Mouse (Mus musculus): ENCODE results near the gene Ntrk2. TPM values are rescaled to one million over a fixed set of nuclear protein-coding genes. Genes with fewer than 3 reads are reported as not detected.

The Ntrk2 gene
- polyA plus RNA-seq, 1 experiment from 2014 or later: 35.8 TPM

- H3K4me3 ChIP-seq (ENCODE audit: low read depth, low read length): no peak overlapping the region
- H3K9me3 ChIP-seq (ENCODE audit: control insufficient read depth, low read length): no peaks in the 10 kb centered on the region
- no peaks in the 10 kb centered on the region for H3K27me3 ChIP-seq (ENCODE audit: control insufficient read depth, insufficient read depth, low read length)
- 91% methylated on average over 6 of the region's 6 CpGs for WGBS
- H3K4me2 ChIP-seq: no peak overlapping the region
- no peaks in the 10 kb centered on the region for H3K4me1 ChIP-seq (ENCODE audit: control insufficient read depth, insufficient read depth, low read length)
- H3K27ac ChIP-seq (ENCODE audit: low read depth, low read length): no peak overlapping the region
- DNase-seq (ENCODE audit: low spot score, missing footprints) (no peak), ATAC-seq (ENCODE audit: low FRiP score) (no peak)
- no peak overlapping the region for H3K9ac ChIP-seq (ENCODE audit: low read length)
- H3K36me3 ChIP-seq (ENCODE audit: control insufficient read depth, insufficient read depth, low read length): no peaks in the 10 kb centered on the region
These were observed 154.0 kb downstream of the Ntrk2 start for GRCm38 (mm10) chr13:58960321-58960720.

GRCm38 (mm10) chr13:58964701-58965359 lies 158.5 kb downstream of the Ntrk2 start:
- Histone ChIP-seq H3K4me2 (no peak overlapping the region), H3K27me3 (ENCODE audit: control insufficient read depth, insufficient read depth, low read length) (no peaks in the 10 kb centered on the region), H3K9me3 (ENCODE audit: control insufficient read depth, low read length) (no peaks in the 10 kb centered on the region), H3K9ac (ENCODE audit: low read length) (no peak overlapping the region), H3K4me3 (ENCODE audit: low read depth, low read length) (no peak overlapping the region), H3K36me3 (ENCODE audit: control insufficient read depth, insufficient read depth, low read length) (no peaks in the 10 kb centered on the region), H3K4me1 (ENCODE audit: control insufficient read depth, insufficient read depth, low read length) (no peaks in the 10 kb centered on the region), H3K27ac (ENCODE audit: low read depth, low read length) (no peak overlapping the region; the same call in 1 of the 2 replicates)
- WGBS: 65% methylated on average over 12 of the region's 12 CpGs
- peak; percentile 57 for ATAC-seq (ENCODE audit: low FRiP score)
- DNase-seq (ENCODE audit: low spot score, missing footprints): peak; percentile 70

GRCm38 (mm10) chr13:58965826-58966225 lies 159.5 kb downstream of the Ntrk2 start:
- no peak overlapping the region for H3K9ac ChIP-seq (ENCODE audit: low read length)
- ATAC-seq (ENCODE audit: low FRiP score): no peak
- H3K27me3 ChIP-seq (ENCODE audit: control insufficient read depth, insufficient read depth, low read length): no peaks in the 10 kb centered on the region
- no peak overlapping the region for H3K4me2 ChIP-seq
- DNase-seq (ENCODE audit: low spot score, missing footprints): no peak
- H3K36me3 ChIP-seq (ENCODE audit: control insufficient read depth, insufficient read depth, low read length): no peaks in the 10 kb centered on the region
- no peaks in the 10 kb centered on the region for H3K4me1 ChIP-seq (ENCODE audit: control insufficient read depth, insufficient read depth, low read length)
- no peak overlapping the region for H3K27ac ChIP-seq (ENCODE audit: low read depth, low read length)
- no peak overlapping the region for H3K4me3 ChIP-seq (ENCODE audit: low read depth, low read length)
- 97% methylated on average over 3 of the region's 3 CpGs for WGBS
- no peaks in the 10 kb centered on the region for H3K9me3 ChIP-seq (ENCODE audit: control insufficient read depth, low read length)

- ATAC-seq (ENCODE audit: low FRiP score) (no peak), DNase-seq (ENCODE audit: low spot score, missing footprints) (no peak)
- Histone ChIP-seq H3K9ac (ENCODE audit: low read length) (no peak overlapping the region), H3K4me3 (ENCODE audit: low read depth, low read length) (no peak overlapping the region), H3K9me3 (ENCODE audit: control insufficient read depth, low read length) (no peaks in the 10 kb centered on the region), H3K4me2 (no peak overlapping the region), H3K27ac (ENCODE audit: low read depth, low read length) (no peak overlapping the region), H3K27me3 (ENCODE audit: control insufficient read depth, insufficient read depth, low read length) (no peaks in the 10 kb centered on the region), H3K4me1 (ENCODE audit: control insufficient read depth, insufficient read depth, low read length) (no peaks in the 10 kb centered on the region), H3K36me3 (ENCODE audit: control insufficient read depth, insufficient read depth, low read length) (no peaks in the 10 kb centered on the region)
- 86% methylated on average over 3 of the region's 3 CpGs for WGBS
These were observed 160.1 kb downstream of the Ntrk2 start for GRCm38 (mm10) chr13:58966466-58966865.

GRCm38 (mm10) chr13:58968168-58968567 lies 161.8 kb downstream of the Ntrk2 start:
- H3K4me2 ChIP-seq: no peak overlapping the region
- H3K9ac ChIP-seq (ENCODE audit: low read length): no peak overlapping the region
- no peak overlapping the region for H3K27ac ChIP-seq (ENCODE audit: low read depth, low read length)
- DNase-seq (ENCODE audit: low spot score, missing footprints) (no peak), ATAC-seq (ENCODE audit: low FRiP score) (no peak)
- H3K4me1 ChIP-seq (ENCODE audit: control insufficient read depth, insufficient read depth, low read length): no peaks in the 10 kb centered on the region
- no peak overlapping the region for H3K4me3 ChIP-seq (ENCODE audit: low read depth, low read length)
- H3K36me3 ChIP-seq (ENCODE audit: control insufficient read depth, insufficient read depth, low read length): no peaks in the 10 kb centered on the region
- 82% methylated on average over 5 of the region's 5 CpGs for WGBS
- H3K27me3 ChIP-seq (ENCODE audit: control insufficient read depth, insufficient read depth, low read length): no peaks in the 10 kb centered on the region
- H3K9me3 ChIP-seq (ENCODE audit: control insufficient read depth, low read length): no peaks in the 10 kb centered on the region

- H3K9ac ChIP-seq (ENCODE audit: low read length): no peak overlapping the region
- 24% methylated on average over 5 of the region's 5 CpGs for WGBS
- no peak for DNase-seq (ENCODE audit: low spot score, missing footprints)
These were observed 165.1 kb downstream of the Ntrk2 start for GRCm38 (mm10) chr13:58971449-58971903.

GRCm38 (mm10) chr13:58972511-58972910 lies 166.1 kb downstream of the Ntrk2 start:
- no peak for DNase-seq (ENCODE audit: low spot score, missing footprints)
- Histone ChIP-seq H3K9ac (ENCODE audit: low read length) (no peak overlapping the region), H3K27me3 (ENCODE audit: control insufficient read depth, insufficient read depth, low read length) (no peaks in the 10 kb centered on the region), H3K36me3 (ENCODE audit: control insufficient read depth, insufficient read depth, low read length) (no peaks in the 10 kb centered on the region), H3K9me3 (ENCODE audit: control insufficient read depth, low read length) (no peaks in the 10 kb centered on the region), H3K4me2 (no peak overlapping the region), H3K4me3 (ENCODE audit: low read depth, low read length) (no peak overlapping the region), H3K4me1 (ENCODE audit: control insufficient read depth, insufficient read depth, low read length) (no peaks in the 10 kb centered on the region), H3K27ac (ENCODE audit: low read depth, low read length) (no peak overlapping the region)
- 79% methylated on average over 5 of the region's 5 CpGs for WGBS
- ATAC-seq (ENCODE audit: low FRiP score): no peak

More at GRCm38 (mm10) chr13:58971449-58971903, 165.1 kb downstream of the Ntrk2 start:
- Histone ChIP-seq H3K4me2 (no peak overlapping the region), H3K27ac (ENCODE audit: low read depth, low read length) (no peak overlapping the region), H3K4me1 (ENCODE audit: control insufficient read depth, insufficient read depth, low read length) (no peaks in the 10 kb centered on the region), H3K36me3 (ENCODE audit: control insufficient read depth, insufficient read depth, low read length) (no peaks in the 10 kb centered on the region), H3K4me3 (ENCODE audit: low read depth, low read length) (no peak overlapping the region), H3K27me3 (ENCODE audit: control insufficient read depth, insufficient read depth, low read length) (no peaks in the 10 kb centered on the region), H3K9me3 (ENCODE audit: control insufficient read depth, low read length) (no peaks in the 10 kb centered on the region)
- ATAC-seq (ENCODE audit: low FRiP score): no peak

- Histone ChIP-seq H3K9me3 (ENCODE audit: control insufficient read depth, low read length) (no peaks in the 10 kb centered on the region), H3K27ac (ENCODE audit: low read depth, low read length) (no peak overlapping the region), H3K4me3 (ENCODE audit: low read depth, low read length) (no peak overlapping the region), H3K4me1 (ENCODE audit: control insufficient read depth, insufficient read depth, low read length) (no peaks in the 10 kb centered on the region), H3K9ac (ENCODE audit: low read length) (no peak overlapping the region), H3K36me3 (ENCODE audit: control insufficient read depth, insufficient read depth, low read length) (no peaks in the 10 kb centered on the region), H3K4me2 (no peak overlapping the region), H3K27me3 (ENCODE audit: control insufficient read depth, insufficient read depth, low read length) (no peaks in the 10 kb centered on the region)
- ATAC-seq (ENCODE audit: low FRiP score) (no peak), DNase-seq (ENCODE audit: low spot score, missing footprints) (no peak)
- WGBS: 80% methylated on average over 5 of the region's 5 CpGs
These were observed 190.1 kb downstream of the Ntrk2 start for GRCm38 (mm10) chr13:58996447-58996846.

- DNase-seq (ENCODE audit: low spot score, missing footprints): no peak
- H3K27ac ChIP-seq (ENCODE audit: low read depth, low read length): no peak overlapping the region
- 98% methylated on average over 2 of the region's 2 CpGs for WGBS
- H3K27me3 ChIP-seq (ENCODE audit: control insufficient read depth, insufficient read depth, low read length): no peaks in the 10 kb centered on the region
- H3K4me2 ChIP-seq: no peak overlapping the region
- ATAC-seq (ENCODE audit: low FRiP score): no peak
- no peaks in the 10 kb centered on the region for H3K36me3 ChIP-seq (ENCODE audit: control insufficient read depth, insufficient read depth, low read length)
- no peaks in the 10 kb centered on the region for H3K9me3 ChIP-seq (ENCODE audit: control insufficient read depth, low read length)
- H3K4me1 ChIP-seq (ENCODE audit: control insufficient read depth, insufficient read depth, low read length): no peaks in the 10 kb centered on the region
- no peak overlapping the region for H3K4me3 ChIP-seq (ENCODE audit: low read depth, low read length)
- H3K9ac ChIP-seq (ENCODE audit: low read length): no peak overlapping the region
These were observed 191.4 kb downstream of the Ntrk2 start for GRCm38 (mm10) chr13:58997763-58998162.
